Mouse (Mus musculus): ENCODE results near the gene Wdr26. TPM values are rescaled to one million over a fixed set of nuclear protein-coding genes. Genes with fewer than 3 reads are reported as not detected.

The Wdr26 gene
- polyA plus RNA-seq, 1 experiment from 2014 or later = 46.0 TPM

GRCm38 (mm10) chr1:181211403-181211919 is 340 bp downstream of the Wdr26 start:
- peak; percentile 53 for ATAC-seq (ENCODE audit: low FRiP score)
- Histone ChIP-seq H3K9me3 (no peaks in the 10 kb centered on the region), H3K4me3 (peak overlapping the region; percentile 99), H3K9ac (peak overlapping the region; percentile 98), H3K36me3 (peaks cover 9% of the 10 kb centered on the region), H3K27me3 (no peaks in the 10 kb centered on the region), H3K4me1 (replicated peaks) (peaks cover 26% of the 10 kb centered on the region), H3K27ac (peak overlapping the region; percentile 93), H3K4me2 (peak overlapping the region; percentile 79)
- 0% methylated on average over 12 of the region's 72 CpGs for WGBS

- peak overlapping the region; percentile 98 for H3K9ac ChIP-seq
- no peaks in the 10 kb centered on the region for H3K9me3 ChIP-seq
- under 1% methylated on average over 53 of the region's 56 CpGs for WGBS
- H3K36me3 ChIP-seq = peaks cover 13% of the 10 kb centered on the region
- peak; percentile 43 for ATAC-seq (ENCODE audit: low FRiP score)
- H3K27ac ChIP-seq = peak overlapping the region; percentile 93
- peak overlapping the region; percentile 79 for H3K4me2 ChIP-seq
- H3K4me1 ChIP-seq (replicated peaks) = peaks cover 26% of the 10 kb centered on the region
- peak overlapping the region; percentile 99 for H3K4me3 ChIP-seq
- no peaks in the 10 kb centered on the region for H3K27me3 ChIP-seq
Measured at GRCm38 (mm10) chr1:181210601-181211402, 999 bp downstream of the Wdr26 start.

- peaks cover 26% of the 10 kb centered on the region for H3K4me1 ChIP-seq (replicated peaks)
- 15% methylated on average over 4 of the region's 4 CpGs for WGBS
- H3K9ac ChIP-seq = peak overlapping the region; percentile 98
- peak overlapping the region; percentile 79 for H3K4me2 ChIP-seq
- no peaks in the 10 kb centered on the region for H3K27me3 ChIP-seq
- peaks cover 20% of the 10 kb centered on the region for H3K36me3 ChIP-seq
- no peaks in the 10 kb centered on the region for H3K9me3 ChIP-seq
- ATAC-seq (ENCODE audit: low FRiP score) = 0 out of 2 replicates have a peak, but pooled peaks have one; percentile 2
- H3K4me3 ChIP-seq = peak overlapping the region; percentile 99
- H3K27ac ChIP-seq = 0 out of 2 replicates have a peak overlapping the region, but pooled peaks have one; percentile 93
Measured at GRCm38 (mm10) chr1:181210147-181210546, 1.7 kb downstream of the Wdr26 start.

GRCm38 (mm10) chr1:181199446-181199845 is 12.4 kb downstream of the Wdr26 start:
- no peak overlapping the region for H3K4me2 ChIP-seq
- no peaks in the 10 kb centered on the region for H3K27me3 ChIP-seq
- H3K4me1 ChIP-seq (replicated peaks) = no peaks in the 10 kb centered on the region
- no peak for ATAC-seq (ENCODE audit: low FRiP score)
- H3K27ac ChIP-seq = no peak overlapping the region
- H3K9ac ChIP-seq = no peak overlapping the region
- no peak overlapping the region for H3K4me3 ChIP-seq
- WGBS = 95% methylated on average over 4 of the region's 4 CpGs
- H3K9me3 ChIP-seq = no peaks in the 10 kb centered on the region
- H3K36me3 ChIP-seq = peaks cover 79% of the 10 kb centered on the region

- no peak overlapping the region for H3K4me3 ChIP-seq
- no peak for ATAC-seq (ENCODE audit: low FRiP score)
- no peak overlapping the region for H3K4me2 ChIP-seq
- no peak overlapping the region for H3K9ac ChIP-seq
- no peaks in the 10 kb centered on the region for H3K4me1 ChIP-seq (replicated peaks)
- WGBS = 92% methylated on average over 4 of the region's 4 CpGs
- H3K36me3 ChIP-seq = peaks cover 78% of the 10 kb centered on the region
- no peaks in the 10 kb centered on the region for H3K9me3 ChIP-seq
- H3K27ac ChIP-seq = no peak overlapping the region
- no peaks in the 10 kb centered on the region for H3K27me3 ChIP-seq
Measured at GRCm38 (mm10) chr1:181188925-181189324, 22.9 kb downstream of the Wdr26 start.

GRCm38 (mm10) chr1:181170210-181170609 is 41.6 kb downstream of the Wdr26 start:
- no peak overlapping the region for H3K27ac ChIP-seq
- ATAC-seq (ENCODE audit: low FRiP score) = no peak
- peaks cover 57% of the 10 kb centered on the region for H3K36me3 ChIP-seq
- no peaks in the 10 kb centered on the region for H3K9me3 ChIP-seq
- no peaks in the 10 kb centered on the region for H3K27me3 ChIP-seq
- no peak overlapping the region for H3K9ac ChIP-seq
- H3K4me2 ChIP-seq = no peak overlapping the region
- WGBS = 91% methylated on average over 8 of the region's 8 CpGs
- no peak overlapping the region for H3K4me3 ChIP-seq
- H3K4me1 ChIP-seq (replicated peaks) = no peaks in the 10 kb centered on the region

- H3K4me2 ChIP-seq = no peak overlapping the region
- no peaks in the 10 kb centered on the region for H3K9me3 ChIP-seq
- no peaks in the 10 kb centered on the region for H3K4me1 ChIP-seq (replicated peaks)
- H3K27me3 ChIP-seq = no peaks in the 10 kb centered on the region
- H3K4me3 ChIP-seq = no peak overlapping the region
- WGBS = 80% methylated on average over 3 of the region's 3 CpGs
- no peak overlapping the region for H3K27ac ChIP-seq
- H3K36me3 ChIP-seq = peaks cover 64% of the 10 kb centered on the region
- no peak for ATAC-seq (ENCODE audit: low FRiP score)
- no peak overlapping the region for H3K9ac ChIP-seq
Measured at GRCm38 (mm10) chr1:181168377-181168776, 43.4 kb downstream of the Wdr26 start.

GRCm38 (mm10) chr1:181167816-181168215 is 44.0 kb downstream of the Wdr26 start:
- H3K9ac ChIP-seq = no peak overlapping the region
- no peak for ATAC-seq (ENCODE audit: low FRiP score)
- no peak overlapping the region for H3K4me3 ChIP-seq
- WGBS = 79% methylated on average over 2 of the region's 2 CpGs
- H3K27me3 ChIP-seq = no peaks in the 10 kb centered on the region
- peaks cover 70% of the 10 kb centered on the region for H3K36me3 ChIP-seq
- no peaks in the 10 kb centered on the region for H3K4me1 ChIP-seq (replicated peaks)
- H3K4me2 ChIP-seq = no peak overlapping the region
- H3K9me3 ChIP-seq = no peaks in the 10 kb centered on the region
- 0 out of 2 replicates have a peak overlapping the region, but pooled peaks have one; percentile 18 for H3K27ac ChIP-seq

- no peak; the same call in 1 of the 2 replicates for ATAC-seq (ENCODE audit: low FRiP score)
- 39% methylated on average over 5 of the region's 5 CpGs for WGBS
- H3K4me3 ChIP-seq = peak overlapping the region; percentile 95
- no peak overlapping the region for H3K27ac ChIP-seq
- no peaks in the 10 kb centered on the region for H3K9me3 ChIP-seq
- H3K36me3 ChIP-seq = peaks cover 23% of the 10 kb centered on the region
- no peaks in the 10 kb centered on the region for H3K27me3 ChIP-seq
- H3K9ac ChIP-seq = peak overlapping the region; percentile 95
- peaks cover 22% of the 10 kb centered on the region for H3K4me1 ChIP-seq (replicated peaks)
- peak overlapping the region; percentile 76 for H3K4me2 ChIP-seq
Measured at GRCm38 (mm10) chr1:181151541-181151940, 60.3 kb downstream of the Wdr26 start.

GRCm38 (mm10) chr1:181150827-181151534 is 60.8 kb downstream of the Wdr26 start:
- H3K27ac ChIP-seq = peak overlapping the region; percentile 92
- under 1% methylated on average over 52 of the region's 59 CpGs for WGBS
- no peaks in the 10 kb centered on the region for H3K27me3 ChIP-seq
- H3K4me1 ChIP-seq (replicated peaks) = peaks cover 22% of the 10 kb centered on the region
- H3K9ac ChIP-seq = peak overlapping the region; percentile 95
- H3K9me3 ChIP-seq = no peaks in the 10 kb centered on the region
- H3K4me3 ChIP-seq = peak overlapping the region; percentile 95
- H3K4me2 ChIP-seq = peak overlapping the region; percentile 76
- peaks cover 22% of the 10 kb centered on the region for H3K36me3 ChIP-seq
- ATAC-seq (ENCODE audit: low FRiP score) = peak; percentile 89

- H3K4me1 ChIP-seq (replicated peaks) = peaks cover 23% of the 10 kb centered on the region
- H3K27me3 ChIP-seq = no peaks in the 10 kb centered on the region
- 64% methylated on average over 3 of the region's 3 CpGs for WGBS
- H3K9ac ChIP-seq = no peak overlapping the region
- peak overlapping the region; percentile 95 for H3K4me3 ChIP-seq
- H3K4me2 ChIP-seq = no peak overlapping the region
- no peak overlapping the region for H3K27ac ChIP-seq
- H3K36me3 ChIP-seq = peaks cover 16% of the 10 kb centered on the region
- peak; percentile 46 for ATAC-seq (ENCODE audit: low FRiP score)
- no peaks in the 10 kb centered on the region for H3K9me3 ChIP-seq
Measured at GRCm38 (mm10) chr1:181150431-181150826, 61.4 kb downstream of the Wdr26 start.

GRCm38 (mm10) chr1:181149373-181150017 is 62.3 kb downstream of the Wdr26 start:
- 85% methylated on average over 3 of the region's 3 CpGs for WGBS
- H3K27me3 ChIP-seq = no peaks in the 10 kb centered on the region

More at GRCm38 (mm10) chr1:181149373-181150017, 62.3 kb downstream of the Wdr26 start:
- Histone ChIP-seq H3K4me2 (no peak overlapping the region), H3K4me1 (replicated peaks) (peaks cover 31% of the 10 kb centered on the region), H3K9me3 (no peaks in the 10 kb centered on the region), H3K4me3 (no peak overlapping the region), H3K27ac (no peak overlapping the region), H3K9ac (no peak overlapping the region), H3K36me3 (peaks cover 7% of the 10 kb centered on the region)
- no peak for ATAC-seq (ENCODE audit: low FRiP score)

Data from hindbrain, embryonic 13.5 days (tissue).